Mouse (Mus musculus): ENCODE measurements around the gene Gm11172.

DNA sequence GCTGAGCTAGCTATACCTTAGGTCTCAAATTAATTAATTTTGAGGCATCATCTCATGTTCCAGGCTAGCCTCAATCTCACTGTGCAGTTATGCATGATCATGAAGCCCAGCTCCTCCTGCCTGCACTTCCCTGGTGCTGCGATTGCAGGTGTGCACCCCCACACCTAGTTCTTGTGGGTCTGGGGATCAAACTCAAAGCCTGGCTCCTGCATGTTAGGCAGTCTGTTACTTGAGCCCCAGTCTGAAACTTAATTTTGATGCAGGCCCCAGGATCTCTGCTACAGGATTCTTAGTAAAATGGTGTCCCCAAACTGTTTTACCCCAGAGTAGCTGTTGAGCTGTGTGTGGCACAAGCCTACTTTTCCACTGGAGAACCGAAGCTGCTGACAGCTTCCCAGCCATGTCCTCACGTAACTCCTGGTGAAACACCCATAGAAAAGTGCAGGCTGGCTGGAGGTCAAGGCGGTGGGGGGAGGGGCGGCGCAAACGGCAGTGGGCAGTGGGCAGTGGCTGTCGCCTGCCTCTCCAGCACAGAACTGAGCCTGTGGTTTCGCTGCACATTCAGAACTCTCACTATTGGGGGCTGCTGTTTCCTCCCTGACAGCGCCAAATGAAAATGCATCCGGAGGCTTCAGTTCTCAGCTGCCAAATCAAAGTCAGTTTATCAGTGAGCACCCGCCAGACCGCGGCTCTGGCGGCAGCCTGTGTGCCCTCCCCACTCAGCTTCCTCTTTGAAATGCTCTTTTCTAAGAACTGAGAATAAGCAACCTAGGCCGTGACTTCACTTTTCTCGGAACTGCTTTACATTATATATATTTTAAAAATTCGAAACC lies 31.0 kb downstream of the Gm11172 start:
- TF ChIP-seq CTCF (IDR thresholded peaks at IDR 0.05; ENCODE audit: control insufficient read depth, insufficient read depth, insufficient read length) (no peak), USF1 (IDR thresholded peaks at IDR 0.05; ENCODE audit: low read depth) (no peak)
